Mouse (Mus musculus) cortical plate, adult 2 months (tissue): ENCODE measurements around the gene Sgce. TPM values are rescaled to one million over a fixed set of nuclear protein-coding genes. Genes with fewer than 3 reads are reported as not detected.

Experiments used
- H3K27ac ChIP-seq: fragments of 200-500 bp; 2 replicates; pipeline ENCODE4 v1.5.1; 2012; ENCODE audit warnings: low read length, control low read depth, inconsistent platforms; ENCODE audit not compliant: insufficient read depth
- H3K4me1 ChIP-seq: fragments of 200-500 bp; 2 replicates; pipeline ENCODE4 v1.6.1; 2011; ENCODE audit warnings: low read length; ENCODE audit not compliant: control insufficient read depth, insufficient read depth
- H3K4me3 ChIP-seq: fragments of 200-500 bp; 2 replicates; pipeline ENCODE4 v1.5.1; 2011; ENCODE audit warnings: mild to moderate bottlenecking, low read length, control low read depth; ENCODE audit not compliant: insufficient read depth
- CTCF ChIP-seq: fragments of 200-500 bp; IDR thresholded peaks from 2 replicates; pipeline ENCODE4 v1.5.1; 2011; ENCODE audit warnings: mild to moderate bottlenecking, control low read depth, low read length; ENCODE audit not compliant: insufficient read depth; ENCODE audit errors: extremely low read depth
- POLR2A ChIP-seq: fragments of 200-500 bp; IDR thresholded peaks from 2 replicates; pipeline ENCODE4 v1.6.1; 2011; ENCODE audit warnings: mild to moderate bottlenecking, low read length, control low read depth; ENCODE audit not compliant: insufficient read depth; ENCODE audit errors: extremely low read depth
- polyA plus RNA-seq: library from polyadenylated mRNA; depleted of rRNA; stranded (reverse); fragments of >200 nt; gene quantifications from 2 replicates; pipeline ENCODE4 v1.2.3, GENCODE M21; 2012

Sgce gene
- polyA plus RNA-seq, 1 experiment: 32.7 TPM

DNA sequence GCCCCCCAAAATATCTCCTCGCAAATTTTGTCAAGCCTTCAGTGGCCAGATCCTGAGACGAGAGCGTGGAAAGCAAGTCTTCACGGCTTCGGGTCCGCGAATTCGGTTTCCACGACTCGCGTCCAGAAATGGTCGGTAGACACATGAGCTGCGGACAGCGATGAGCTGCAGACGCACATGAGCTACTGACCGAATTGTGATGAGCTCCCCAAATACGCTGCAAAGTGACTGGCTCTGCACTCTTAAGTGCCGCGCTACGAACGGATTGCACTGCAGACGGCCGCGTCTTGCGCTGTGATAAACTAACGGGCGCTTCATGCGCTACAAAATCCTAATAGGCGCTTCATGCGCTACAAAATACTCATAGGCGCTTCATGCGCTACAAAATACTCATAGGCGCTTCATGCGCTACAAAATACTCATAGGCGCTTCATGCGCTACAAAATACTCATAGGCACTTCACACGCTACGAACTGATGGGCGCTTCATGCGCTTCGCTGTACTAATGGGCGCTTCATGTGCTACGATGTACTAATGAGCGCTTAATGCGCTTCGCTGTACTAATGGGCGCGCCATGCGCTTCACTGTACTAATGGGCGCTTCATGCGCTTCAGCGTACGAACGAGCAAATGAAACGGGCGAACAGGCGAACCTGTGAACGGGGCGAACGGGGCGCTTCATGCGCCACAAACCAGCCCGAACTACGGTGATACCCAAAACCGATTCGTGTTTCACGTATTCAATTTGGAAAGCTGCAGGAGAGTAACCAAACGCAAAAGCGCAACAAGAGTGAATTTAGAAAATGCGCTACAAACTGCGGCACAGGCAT lies 884 bp upstream of the Sgce start:
- Histone ChIP-seq H3K4me1 (no peaks in the 10 kb centered on the region), H3K27ac (no peak overlapping the region), H3K4me3 (peak overlapping the region; percentile 83)
- TF ChIP-seq CTCF (no peak), POLR2A (no peak)

DNA sequence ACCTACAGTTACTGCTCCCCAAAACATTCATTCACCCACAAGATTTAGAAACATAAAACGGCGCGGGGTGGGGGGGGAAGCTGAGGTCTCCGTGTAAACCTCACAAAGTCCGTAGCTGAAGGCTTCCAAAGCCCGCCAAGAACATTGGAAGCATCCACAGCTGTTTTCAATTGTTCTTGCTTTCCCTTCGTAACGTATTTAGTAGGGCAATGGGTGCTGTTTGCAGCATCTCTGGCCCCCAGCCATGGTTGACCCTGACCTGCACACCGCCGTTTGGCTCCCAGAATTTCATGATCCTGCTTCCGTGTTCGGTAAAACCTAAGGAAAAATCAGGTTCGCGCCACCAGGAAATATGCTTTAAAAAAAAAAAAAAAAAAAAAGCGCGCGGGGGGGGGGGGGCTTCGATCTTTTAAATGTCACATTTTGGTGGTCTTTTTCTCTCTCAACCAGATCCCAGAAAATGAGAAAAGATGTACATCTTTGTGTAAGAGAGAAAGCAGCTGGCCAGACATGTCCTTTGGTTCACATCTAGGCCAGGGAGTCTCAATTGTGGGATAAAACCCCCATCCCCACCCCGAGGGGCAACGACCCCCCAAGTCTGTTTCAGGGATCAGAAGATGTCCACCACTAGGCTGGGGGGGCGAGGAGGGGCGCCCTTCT lies 841 bp downstream of the Sgce start:
- peak overlapping the region; percentile 90; the same call in 1 of the 2 replicates for H3K27ac ChIP-seq
- H3K4me3 ChIP-seq: peak overlapping the region; percentile 83
- H3K4me1 ChIP-seq: no peaks in the 10 kb centered on the region
- TF ChIP-seq POLR2A (no peak), CTCF (no peak)

GRCm38 (mm10) chr6:4740511-4740910 lies 6.5 kb downstream of the Sgce start:
- H3K4me1 ChIP-seq: peaks cover 2% of the 10 kb centered on the region; the same call in 1 of the 2 replicates
- H3K4me3 ChIP-seq: no peak overlapping the region
- TF ChIP-seq POLR2A: no peak
- no peak for TF ChIP-seq CTCF
- H3K27ac ChIP-seq: no peak overlapping the region

DNA sequence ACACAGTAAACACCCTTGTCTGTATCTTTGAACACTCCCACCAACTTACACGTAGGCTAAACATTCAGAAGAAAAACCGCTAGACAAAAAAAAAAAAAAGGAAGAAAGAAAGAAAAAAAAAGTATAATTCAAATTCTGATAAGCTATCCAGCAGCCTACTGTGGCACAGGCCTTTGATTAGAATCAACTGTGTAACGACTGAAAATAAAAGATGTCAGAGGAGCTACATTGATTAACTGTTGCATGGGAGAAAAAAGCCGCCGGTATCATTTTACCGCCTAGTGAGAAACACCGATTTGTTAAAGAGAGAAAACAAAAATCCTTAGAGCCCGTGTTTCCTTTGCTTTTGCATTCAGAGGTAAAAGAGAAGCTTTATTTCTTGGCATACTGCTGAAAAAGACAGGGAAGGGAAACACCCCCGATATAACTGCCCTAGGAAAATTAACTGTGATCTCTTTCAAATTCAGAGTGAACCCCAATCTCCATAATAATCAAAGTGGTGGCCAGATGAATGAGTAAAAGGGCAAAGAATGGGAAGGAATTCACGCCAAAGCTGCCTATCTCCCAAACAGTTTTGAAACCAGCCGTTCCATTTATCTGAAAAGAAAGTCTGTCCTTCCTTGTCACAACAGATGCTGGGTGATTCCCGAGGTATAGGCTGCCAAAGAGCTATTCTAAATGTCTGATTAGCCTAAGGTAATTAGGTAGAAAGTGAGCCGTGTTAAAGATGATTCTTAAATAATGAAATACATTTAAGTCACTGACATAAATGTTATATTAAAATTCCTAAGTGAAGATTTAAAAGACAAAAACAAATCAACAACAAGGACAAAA lies 7.3 kb downstream of the Sgce start:
- TF ChIP-seq POLR2A (no peak), CTCF (no peak)
- peaks cover 2% of the 10 kb centered on the region; the same call in 1 of the 2 replicates for H3K4me1 ChIP-seq
- H3K4me3 ChIP-seq: no peak overlapping the region
- no peak overlapping the region for H3K27ac ChIP-seq

DNA sequence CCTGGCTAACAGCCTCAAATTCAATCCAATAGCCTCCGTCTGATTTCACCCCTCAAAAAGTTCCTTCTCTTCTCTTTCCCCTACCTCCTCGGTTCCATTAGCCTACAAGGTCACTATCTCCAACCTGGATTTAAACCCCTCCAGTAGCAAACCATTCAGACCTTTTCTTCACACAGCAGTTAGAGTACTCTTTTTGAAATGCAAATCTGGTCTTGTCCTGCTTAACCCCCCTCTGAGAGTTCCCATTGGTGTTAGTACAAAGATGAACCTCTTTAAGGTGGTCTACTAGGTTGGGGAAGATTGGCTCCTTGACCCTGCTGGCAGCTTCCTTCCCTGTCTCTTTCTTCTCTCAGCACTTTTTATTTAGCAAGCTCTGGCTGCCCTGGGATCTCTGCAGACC lies 8.3 kb downstream of the Sgce start:
- Histone ChIP-seq H3K4me3 (no peak overlapping the region), H3K27ac (no peak overlapping the region), H3K4me1 (peaks cover 2% of the 10 kb centered on the region; the same call in 1 of the 2 replicates)
- no peak for TF ChIP-seq CTCF
- no peak for TF ChIP-seq POLR2A

GRCm38 (mm10) chr6:4738034-4738629 lies 8.9 kb downstream of the Sgce start:
- no peak for TF ChIP-seq CTCF
- TF ChIP-seq POLR2A: no peak
- no peak overlapping the region for H3K4me3 ChIP-seq
- peaks cover 2% of the 10 kb centered on the region; the same call in 1 of the 2 replicates for H3K4me1 ChIP-seq
- no peak overlapping the region for H3K27ac ChIP-seq

GRCm38 (mm10) chr6:4736372-4736771 lies 10.6 kb downstream of the Sgce start:
- Histone ChIP-seq H3K4me3 (no peak overlapping the region), H3K27ac (no peak overlapping the region), H3K4me1 (peaks cover 2% of the 10 kb centered on the region; the same call in 1 of the 2 replicates)
- no peak for TF ChIP-seq POLR2A
- TF ChIP-seq CTCF: no peak

DNA sequence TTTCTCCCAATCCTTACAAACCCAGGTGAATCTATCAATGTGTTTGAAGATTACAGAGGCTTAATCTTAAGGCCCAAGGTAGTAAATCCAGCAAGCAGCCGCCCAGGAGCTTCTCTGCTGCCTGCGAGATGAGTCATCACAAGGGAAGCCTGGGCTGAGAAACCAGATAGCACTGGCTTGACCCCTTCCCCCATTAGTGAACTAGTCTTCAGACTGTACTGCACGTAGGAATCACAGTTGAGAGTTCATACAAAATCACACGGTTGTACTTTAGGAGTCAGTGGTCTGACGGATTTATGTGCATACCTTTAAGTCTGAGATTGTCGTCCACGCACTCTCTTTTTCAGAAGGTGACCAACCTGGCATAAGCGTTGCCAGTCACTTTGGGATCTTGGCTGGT lies 13.8 kb downstream of the Sgce start:
- Histone ChIP-seq H3K4me1 (no peaks in the 10 kb centered on the region), H3K4me3 (no peak overlapping the region), H3K27ac (no peak overlapping the region)
- TF ChIP-seq POLR2A (no peak), CTCF (no peak)

GRCm38 (mm10) chr6:4731675-4732074 lies 15.3 kb downstream of the Sgce start:
- TF ChIP-seq POLR2A (no peak), CTCF (no peak)
- Histone ChIP-seq H3K27ac (no peak overlapping the region), H3K4me3 (no peak overlapping the region), H3K4me1 (no peaks in the 10 kb centered on the region)
